Mouse (Mus musculus): ENCODE results near the gene Tut7. TPM values are rescaled to one million over a fixed set of nuclear protein-coding genes. Genes with fewer than 3 reads are reported as not detected.
"Not testable (repeated sequence)": the region's sequence is repeated elsewhere in the genome, so short reads cannot be mapped to it uniquely, and the experiment has no call there.

Tut7 gene
- polyA plus RNA-seq, 1 experiment = 17.8 TPM

- H3K27me3 ChIP-seq (ENCODE audit: control insufficient read depth, insufficient read depth, insufficient read length) = no peaks in the 10 kb centered on the region
- no peak within 1 kb of the TSS for H3K4me3 ChIP-seq
- H3K36me3 ChIP-seq (ENCODE audit: control insufficient read depth, insufficient read depth) = peaks cover 62% of the 10 kb centered on the region
- TF ChIP-seq CEBPB (IDR thresholded peaks at IDR 0.05; ENCODE audit: insufficient read depth, poor library complexity, severe bottlenecking) = no peak
- TF ChIP-seq USF1 (IDR thresholded peaks at IDR 0.05; ENCODE audit: low read depth) = no peak
- TF ChIP-seq TCF12 (IDR thresholded peaks at IDR 0.05; ENCODE audit: insufficient read depth, poor library complexity, severe bottlenecking) = no peak
- TF ChIP-seq SRF (IDR thresholded peaks at IDR 0.05; ENCODE audit: control insufficient read depth, insufficient read length, low read depth) = no peak
- no peak for TF ChIP-seq MYOD1 (IDR thresholded peaks at IDR 0.05; ENCODE audit: control insufficient read depth in 1 of 3, insufficient read length in 2 of 3, low read depth in 2 of 3)
- TF ChIP-seq TCF3 (IDR thresholded peaks at IDR 0.05; ENCODE audit: insufficient read length, low read depth) = no peak
- TF ChIP-seq POLR2AphosphoS2 (IDR thresholded peaks at IDR 0.05; ENCODE audit: insufficient read length, low read depth) = no peak
- TF ChIP-seq POLR2A (IDR thresholded peaks at IDR 0.05; ENCODE audit: insufficient read length, low read depth) = no peak
- no peak for TF ChIP-seq E2F4 (IDR thresholded peaks at IDR 0.05; ENCODE audit: insufficient read depth)
- no peak within 1 kb of the TSS for H3K4me2 ChIP-seq (ENCODE audit: low read depth)
- H3ac ChIP-seq (ENCODE audit: control insufficient read depth, insufficient read length) = no peak within 1 kb of the TSS
- H3K79me2 ChIP-seq (ENCODE audit: control insufficient read depth, insufficient read depth) = no peaks in the 10 kb centered on the region
Measured at GRCm38 (mm10) chr13:59782145-59782544, 40.8 kb downstream of the Tut7 start, which contains the start of gene Gm49354. Gene Gm49354, minus strand, starts transcription at chr13:59782245.

DNA sequence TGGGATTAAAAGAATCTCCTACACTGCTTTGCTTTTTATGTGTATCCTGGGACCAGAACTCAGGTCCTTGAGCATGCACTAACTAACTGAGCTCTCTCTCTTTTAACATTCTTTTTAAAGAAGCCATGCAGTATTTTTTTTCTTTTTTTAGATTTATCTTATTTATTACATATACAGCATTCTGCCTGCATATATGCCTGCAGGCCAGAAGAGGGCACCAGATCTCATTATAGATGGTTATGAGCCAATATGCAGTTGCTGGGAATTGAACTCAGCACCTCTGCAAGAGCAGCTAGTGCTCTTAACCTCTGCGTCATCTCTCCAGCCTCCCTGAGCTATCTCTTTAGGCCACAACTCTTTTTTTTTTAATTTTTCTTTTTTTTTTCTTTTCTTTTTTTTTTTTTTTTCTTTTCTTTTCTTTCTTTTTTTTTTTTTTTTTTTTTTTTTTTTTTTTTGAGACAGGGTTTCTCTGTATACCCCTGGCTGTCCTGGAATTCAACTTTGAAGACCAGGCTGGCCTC lies 43.1 kb downstream of the Tut7 start:
- H3K4me2 ChIP-seq (ENCODE audit: low read depth); H3K27me3 ChIP-seq (ENCODE audit: control insufficient read depth, insufficient read depth, insufficient read length); H3K79me2 ChIP-seq (ENCODE audit: control insufficient read depth, insufficient read depth); H3K4me3 ChIP-seq; H3ac ChIP-seq (ENCODE audit: control insufficient read depth, insufficient read length): not testable (repeated sequence)
- peaks cover 62% of the 10 kb centered on the region for H3K36me3 ChIP-seq (ENCODE audit: control insufficient read depth, insufficient read depth)

DNA sequence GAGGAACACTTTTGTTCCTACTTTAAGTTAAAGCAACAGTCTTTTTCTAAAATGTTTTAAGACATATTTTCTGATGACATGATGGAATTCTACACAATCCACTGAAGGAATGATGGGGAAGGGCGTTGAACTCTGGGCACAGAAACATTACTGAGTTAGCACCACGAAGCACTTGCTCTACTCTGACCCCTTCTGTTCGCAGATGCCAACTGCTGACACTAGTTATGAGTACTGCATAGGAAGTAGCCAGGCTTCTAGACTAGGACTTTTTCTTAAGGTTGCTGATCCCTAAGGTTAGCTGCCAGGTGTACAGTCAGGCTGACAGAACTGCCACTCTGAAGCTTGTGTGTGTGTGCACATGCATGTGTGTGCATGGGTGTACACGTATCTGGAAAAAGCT lies 43.7 kb downstream of the Tut7 start:
- Histone ChIP-seq H3K27me3 (ENCODE audit: control insufficient read depth, insufficient read depth, insufficient read length) (no peaks in the 10 kb centered on the region), H3K79me2 (ENCODE audit: control insufficient read depth, insufficient read depth) (no peaks in the 10 kb centered on the region), H3K4me3 (no peak overlapping the region), H3K4me2 (ENCODE audit: low read depth) (no peak overlapping the region), H3ac (ENCODE audit: control insufficient read depth, insufficient read length) (no peak overlapping the region), H3K36me3 (ENCODE audit: control insufficient read depth, insufficient read depth) (peaks cover 60% of the 10 kb centered on the region)
- TF ChIP-seq POLR2A (IDR thresholded peaks at IDR 0.05; ENCODE audit: insufficient read length, low read depth) (no peak), MAX (IDR thresholded peaks at IDR 0.05; ENCODE audit: low read depth) (no peak), REST (IDR thresholded peaks at IDR 0.05; ENCODE audit: insufficient read depth, insufficient read length) (no peak), TCF3 (IDR thresholded peaks at IDR 0.05; ENCODE audit: insufficient read length, low read depth) (no peak), SRF (IDR thresholded peaks at IDR 0.05; ENCODE audit: control insufficient read depth, insufficient read length, low read depth) (no peak), MYOG (IDR thresholded peaks at IDR 0.05; ENCODE audit: control insufficient read depth in 1 of 3, insufficient read depth in 1 of 3, insufficient read length in 2 of 3, low read depth in 2 of 3) (no peak), E2F4 (IDR thresholded peaks at IDR 0.05; ENCODE audit: insufficient read depth) (no peak), MYOD1 (IDR thresholded peaks at IDR 0.05; ENCODE audit: control insufficient read depth in 1 of 3, insufficient read length in 2 of 3, low read depth in 2 of 3) (no peak), USF1 (IDR thresholded peaks at IDR 0.05; ENCODE audit: low read depth) (no peak), CEBPB (IDR thresholded peaks at IDR 0.05; ENCODE audit: insufficient read depth, poor library complexity, severe bottlenecking) (no peak), TCF12 (IDR thresholded peaks at IDR 0.05; ENCODE audit: insufficient read depth, poor library complexity, severe bottlenecking) (no peak), POLR2AphosphoS2 (IDR thresholded peaks at IDR 0.05; ENCODE audit: insufficient read length, low read depth) (no peak)

DNA sequence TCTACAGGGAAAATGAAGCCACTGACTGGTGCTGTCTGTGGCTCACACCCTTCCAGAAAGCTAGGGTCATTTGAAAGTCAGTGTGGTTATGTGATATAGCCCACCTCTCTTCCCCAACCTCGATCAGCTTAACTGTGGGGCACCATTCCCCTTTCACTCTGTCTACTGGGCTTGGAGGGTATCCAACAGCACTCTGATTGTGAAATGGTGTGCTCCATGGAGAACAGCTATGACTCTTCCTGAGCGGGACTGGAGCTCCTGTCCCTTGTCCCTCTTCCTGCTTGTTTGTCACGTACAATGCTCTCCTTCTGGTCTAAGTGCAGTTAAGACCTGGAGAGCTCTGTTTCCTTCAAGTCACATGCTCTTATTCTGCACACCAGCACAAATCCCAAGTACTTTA lies 47.8 kb downstream of the Tut7 start:
- Histone ChIP-seq H3K4me2 (ENCODE audit: low read depth) (no peak overlapping the region), H3K36me3 (ENCODE audit: control insufficient read depth, insufficient read depth) (peaks cover 42% of the 10 kb centered on the region), H3K79me2 (ENCODE audit: control insufficient read depth, insufficient read depth) (no peaks in the 10 kb centered on the region), H3K4me3 (no peak overlapping the region), H3K27me3 (ENCODE audit: control insufficient read depth, insufficient read depth, insufficient read length) (no peaks in the 10 kb centered on the region), H3ac (ENCODE audit: control insufficient read depth, insufficient read length) (no peak overlapping the region)
- no peak for TF ChIP-seq MYOD1 (IDR thresholded peaks at IDR 0.05; ENCODE audit: control insufficient read depth in 1 of 3, insufficient read length in 2 of 3, low read depth in 2 of 3)
- no peak for TF ChIP-seq CEBPB (IDR thresholded peaks at IDR 0.05; ENCODE audit: insufficient read depth, poor library complexity, severe bottlenecking)
- TF ChIP-seq E2F4 (IDR thresholded peaks at IDR 0.05; ENCODE audit: insufficient read depth) = no peak
- no peak for TF ChIP-seq MAX (IDR thresholded peaks at IDR 0.05; ENCODE audit: low read depth)
- no peak for TF ChIP-seq TCF12 (IDR thresholded peaks at IDR 0.05; ENCODE audit: insufficient read depth, poor library complexity, severe bottlenecking)
- no peak for TF ChIP-seq SRF (IDR thresholded peaks at IDR 0.05; ENCODE audit: control insufficient read depth, insufficient read length, low read depth)
- TF ChIP-seq POLR2AphosphoS2 (IDR thresholded peaks at IDR 0.05; ENCODE audit: insufficient read length, low read depth) = no peak
- TF ChIP-seq USF1 (IDR thresholded peaks at IDR 0.05; ENCODE audit: low read depth) = no peak
- no peak for TF ChIP-seq MYOG (IDR thresholded peaks at IDR 0.05; ENCODE audit: control insufficient read depth in 1 of 3, insufficient read depth in 1 of 3, insufficient read length in 2 of 3, low read depth in 2 of 3)
- TF ChIP-seq REST (IDR thresholded peaks at IDR 0.05; ENCODE audit: insufficient read depth, insufficient read length) = no peak
- TF ChIP-seq POLR2A (IDR thresholded peaks at IDR 0.05; ENCODE audit: insufficient read length, low read depth) = no peak
- TF ChIP-seq TCF3 (IDR thresholded peaks at IDR 0.05; ENCODE audit: insufficient read length, low read depth) = no peak

DNA sequence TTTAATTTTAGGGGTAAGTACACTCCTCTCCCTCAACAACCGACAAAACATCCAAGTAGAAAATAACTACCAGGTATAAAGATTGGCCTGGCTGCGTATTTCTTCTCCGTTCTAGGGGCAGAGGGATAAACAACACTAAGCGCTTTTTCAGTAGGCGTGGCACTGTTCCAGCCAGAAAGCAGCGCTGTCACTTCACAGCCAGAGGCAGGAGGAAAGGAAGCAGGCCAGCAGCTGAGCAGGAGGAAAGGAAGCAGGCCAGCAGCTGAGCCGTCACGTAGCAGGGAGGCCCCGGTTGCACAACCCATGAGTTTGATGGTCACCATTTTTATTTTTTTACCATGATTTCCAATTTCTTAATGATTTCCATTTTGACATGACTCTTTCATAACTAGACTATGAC lies 51.7 kb downstream of the Tut7 start:
- H3K4me3 ChIP-seq = peak overlapping the region; percentile 95
- H3ac ChIP-seq (ENCODE audit: control insufficient read depth, insufficient read length) = no peak overlapping the region
- no peak for TF ChIP-seq MAX (IDR thresholded peaks at IDR 0.05; ENCODE audit: low read depth)
- TF ChIP-seq USF1 (IDR thresholded peaks at IDR 0.05; ENCODE audit: low read depth) = no peak
- no peak for TF ChIP-seq SRF (IDR thresholded peaks at IDR 0.05; ENCODE audit: control insufficient read depth, insufficient read length, low read depth)
- TF ChIP-seq TCF3 (IDR thresholded peaks at IDR 0.05; ENCODE audit: insufficient read length, low read depth) = no peak
- TF ChIP-seq MYOD1 (IDR thresholded peaks at IDR 0.05; ENCODE audit: control insufficient read depth in 1 of 3, insufficient read length in 2 of 3, low read depth in 2 of 3) = peak in 2 of 3 experiments; percentile 29 to 66
- TF ChIP-seq TCF12 (IDR thresholded peaks at IDR 0.05; ENCODE audit: insufficient read depth, poor library complexity, severe bottlenecking) = no peak
- TF ChIP-seq REST (IDR thresholded peaks at IDR 0.05; ENCODE audit: insufficient read depth, insufficient read length) = no peak
- TF ChIP-seq POLR2A (IDR thresholded peaks at IDR 0.05; ENCODE audit: insufficient read length, low read depth) = no peak
- no peak for TF ChIP-seq E2F4 (IDR thresholded peaks at IDR 0.05; ENCODE audit: insufficient read depth)
- peak in 2 of 3 experiments; percentile 33 to 57 for TF ChIP-seq MYOG (IDR thresholded peaks at IDR 0.05; ENCODE audit: control insufficient read depth in 1 of 3, insufficient read depth in 1 of 3, insufficient read length in 2 of 3, low read depth in 2 of 3)
- 0 out of 2 replicates have a peak, but pooled peaks have one; percentile 18 for TF ChIP-seq CEBPB (IDR thresholded peaks at IDR 0.05; ENCODE audit: insufficient read depth, poor library complexity, severe bottlenecking)
- TF ChIP-seq POLR2AphosphoS2 (IDR thresholded peaks at IDR 0.05; ENCODE audit: insufficient read length, low read depth) = peak; percentile 51
- H3K36me3 ChIP-seq (ENCODE audit: control insufficient read depth, insufficient read depth) = peaks cover 31% of the 10 kb centered on the region
- H3K79me2 ChIP-seq (ENCODE audit: control insufficient read depth, insufficient read depth) = peaks cover 30% of the 10 kb centered on the region
- H3K4me2 ChIP-seq (ENCODE audit: low read depth) = peak overlapping the region; percentile 66
- H3K27me3 ChIP-seq (ENCODE audit: control insufficient read depth, insufficient read depth, insufficient read length) = no peaks in the 10 kb centered on the region

All from myocyte (in vitro differentiated cells).